In genomic region chr2:121610008-121610884, GRCm38 (mm10) we compare ENCODE assay signal across 15 mouse cellular contexts.
DNase-seq lines count a peak whose midpoint lies in the region; ATAC-seq lines count a peak whose summit lies in the region.
"Had no signal": no experiment of that assay in that cellular context is flagged by ENCODE, and none has a peak within 500 bp of the region (broad histone marks: within the 10 kb centered on the region; RNA-seq: fewer than 3 reads in every experiment).

No protein-coding gene starts in this region.

- no peaks in the 10 kb centered on the region for H3K36me3 ChIP-seq in intestine, embryonic 14.5 days (ENCODE audit: control insufficient read depth, insufficient read depth, low read length)
- H3K36me3 ChIP-seq in intestine, embryonic 16.5 days (ENCODE audit: control insufficient read depth, insufficient read depth, low read length), result no peaks in the 10 kb centered on the region
- H3K36me3 ChIP-seq in hindbrain, embryonic 12.5 days, result no peaks in the 10 kb centered on the region
- H3K36me3 ChIP-seq in midbrain, embryonic 16.5 days (ENCODE audit: control insufficient read depth, insufficient read depth, low read length), result no peaks in the 10 kb centered on the region
- H3K36me3 ChIP-seq: embryonic facial prominence, embryonic 15.5 days had no signal

- DNase-seq in intestine, embryonic 14.5 days (ENCODE audit: low spot score), result no peak
- DNase-seq in embryo, embryonic 10 days (ENCODE audit: low spot score), result peak; percentile 47
- no peak for DNase-seq in gastrocnemius, postnatal 14 days
- no peak for DNase-seq in layer of hippocampus, adult 8-10 months (ENCODE audit: low spot score in 2 of 2)
- DNase-seq in layer of hippocampus, adult 9-11 months, result no peak
- DNase-seq: cerebellum, adult 8-10 months; lung, postnatal 36 days; thymus, adult 18-20 months had no signal

- no peak overlapping the region for H3K27ac ChIP-seq in intestine, embryonic 14.5 days (ENCODE audit: low read depth)
- H3K27ac ChIP-seq in intestine, embryonic 16.5 days (ENCODE audit: low read length), result no peak overlapping the region
- H3K27ac ChIP-seq in hindbrain, embryonic 12.5 days, result peak overlapping the region; percentile 12; the same call in 1 of the 2 replicates
- H3K27ac ChIP-seq in midbrain, embryonic 16.5 days (ENCODE audit: low read length), result no peak overlapping the region
- H3K27ac ChIP-seq: embryonic facial prominence, embryonic 15.5 days had no signal

- H3K9me3 ChIP-seq in intestine, embryonic 14.5 days (ENCODE audit: control insufficient read depth, low read length), result no peaks in the 10 kb centered on the region
- no peaks in the 10 kb centered on the region for H3K9me3 ChIP-seq in intestine, embryonic 16.5 days (ENCODE audit: control insufficient read depth, low read length)
- H3K9me3 ChIP-seq in hindbrain, embryonic 12.5 days (replicated peaks), result no peaks in the 10 kb centered on the region
- H3K9me3 ChIP-seq in midbrain, embryonic 16.5 days (replicated peaks; ENCODE audit: control insufficient read depth, low read length, poor library complexity, severe bottlenecking), result no peaks in the 10 kb centered on the region
- H3K9me3 ChIP-seq: embryonic facial prominence, embryonic 15.5 days had no signal

- peaks cover 10% of the 10 kb centered on the region for H3K4me1 ChIP-seq in intestine, embryonic 14.5 days (replicated peaks; ENCODE audit: control insufficient read depth, insufficient read depth, low read length)
- H3K4me1 ChIP-seq in intestine, embryonic 16.5 days (ENCODE audit: control insufficient read depth, insufficient read depth, low read length), result peaks cover 9% of the 10 kb centered on the region; the same call in 1 of the 2 replicates
- H3K4me1 ChIP-seq in hindbrain, embryonic 12.5 days, result peaks cover 24% of the 10 kb centered on the region
- peaks cover 25% of the 10 kb centered on the region for H3K4me1 ChIP-seq in midbrain, embryonic 16.5 days (ENCODE audit: control insufficient read depth, insufficient read depth, low read length)

- H3K4me3 ChIP-seq in intestine, embryonic 14.5 days (ENCODE audit: low read depth, low read length), result no peak overlapping the region
- no peak overlapping the region for H3K4me3 ChIP-seq in intestine, embryonic 16.5 days (ENCODE audit: low read length)
- H3K4me3 ChIP-seq in hindbrain, embryonic 12.5 days, result no peak overlapping the region
- no peak overlapping the region for H3K4me3 ChIP-seq in midbrain, embryonic 16.5 days (ENCODE audit: low read depth, low read length)
- H3K4me3 ChIP-seq: embryonic facial prominence, embryonic 15.5 days had no signal

- H3K27me3 ChIP-seq in intestine, embryonic 14.5 days (replicated peaks; ENCODE audit: control insufficient read depth, insufficient read depth, low read length), result no peaks in the 10 kb centered on the region
- H3K27me3 ChIP-seq in intestine, embryonic 16.5 days (replicated peaks; ENCODE audit: control insufficient read depth, insufficient read depth, low read length), result no peaks in the 10 kb centered on the region
- no peaks in the 10 kb centered on the region for H3K27me3 ChIP-seq in hindbrain, embryonic 12.5 days
- H3K27me3 ChIP-seq in midbrain, embryonic 16.5 days (ENCODE audit: control insufficient read depth, insufficient read depth, low read depth, low read length), result no peaks in the 10 kb centered on the region
- H3K27me3 ChIP-seq: embryonic facial prominence, embryonic 15.5 days; Patski had no signal

- intact Hi-C loops in gastrocnemius, postnatal 14 days (cut with DNase I; ENCODE audit: low total_unique reads), result no loop called here

- ATAC-seq in intestine, embryonic 14.5 days (replicated peaks; ENCODE audit: low FRiP score, low TSS enrichment, low read depth), result no peak
- no peak for ATAC-seq in intestine, embryonic 16.5 days
- peak; percentile 69; the same call in 1 of the 2 replicates for ATAC-seq in hindbrain, embryonic 12.5 days (ENCODE audit: low FRiP score)
- 0 out of 2 replicates have a peak, but pooled peaks have one; percentile 21 for ATAC-seq in midbrain, embryonic 16.5 days
- ATAC-seq: CD4-positive, CD25-positive, alpha-beta regulatory T cell, adult 4 months; inflammation-experienced regulatory T-cells, adult 6 months; Patski had no signal

- peak overlapping the region; percentile 20 for H3K4me2 ChIP-seq in intestine, embryonic 14.5 days (ENCODE audit: low read length)
- no peak overlapping the region; the same call in 1 of the 2 replicates for H3K4me2 ChIP-seq in intestine, embryonic 16.5 days (ENCODE audit: low read depth, low read length)
- 0 out of 2 replicates have a peak overlapping the region, but pooled peaks have one; percentile 4 for H3K4me2 ChIP-seq in hindbrain, embryonic 12.5 days (replicated peaks)
- H3K4me2 ChIP-seq in midbrain, embryonic 16.5 days (ENCODE audit: low read length), result no peak overlapping the region
- H3K4me2 ChIP-seq: embryonic facial prominence, embryonic 15.5 days had no signal

- WGBS in intestine, embryonic 14.5 days, result 27% methylated on average over 17 of the region's 17 CpGs
- WGBS in intestine, embryonic 16.5 days, result 34% methylated on average over 17 of the region's 17 CpGs
- WGBS in hindbrain, embryonic 12.5 days, result 41% methylated on average over 17 of the region's 17 CpGs
- 48% methylated on average over 17 of the region's 17 CpGs for WGBS in midbrain, embryonic 16.5 days

- H3K9ac ChIP-seq in intestine, embryonic 14.5 days (ENCODE audit: low read length), result no peak overlapping the region
- H3K9ac ChIP-seq in intestine, embryonic 16.5 days (ENCODE audit: low read depth, low read length), result no peak overlapping the region
- H3K9ac ChIP-seq in hindbrain, embryonic 12.5 days, result no peak overlapping the region
- no peak overlapping the region for H3K9ac ChIP-seq in midbrain, embryonic 16.5 days (ENCODE audit: low read depth, low read length)
- H3K9ac ChIP-seq: embryonic facial prominence, embryonic 15.5 days had no signal

Comparison
In these comparisons a context has a peak if more than half of its experiments do, and no peak if none do; other contexts are left out.
1. H3K4me2 ChIP-seq: peak in intestine, embryonic 14.5 days (single experiment) and hindbrain, embryonic 12.5 days (single experiment); none in intestine, embryonic 16.5 days (single experiment) and midbrain, embryonic 16.5 days (single experiment).
2. ATAC-seq: peak in hindbrain, embryonic 12.5 days (single experiment) and midbrain, embryonic 16.5 days (single experiment); none in intestine, embryonic 14.5 days (single experiment) and intestine, embryonic 16.5 days (single experiment).